Mouse (Mus musculus): ENCODE results near the gene Gm20772.
"Not testable (repeated sequence)": the region's sequence is repeated elsewhere in the genome, so short reads cannot be mapped to it uniquely, and the experiment has no call there.

The Gm20772 gene

GRCm38 (mm10) chrY:17874441-17874840 is at the start of gene Gm20772, which contains the start of gene Gm20831:
Gene Gm20772, plus strand, starts transcription at chrY:17874741.
Gene Gm20831, plus strand, starts transcription at chrY:17874741.
- in situ Hi-C loops (cut with MboI; ENCODE audit: low sequenced_read_pairs) = not testable (repeated sequence)

GRCm38 (mm10) chrY:17846166-17846565 is 28.4 kb upstream of the Gm20772 start, which contains the start of gene Gm21904:
Gene Gm21904, minus strand, starts transcription at chrY:17846266.
- in situ Hi-C loops (cut with MboI; ENCODE audit: low sequenced_read_pairs) = not testable (repeated sequence)
